Mouse (Mus musculus): ENCODE results near the gene Ripor3. TPM values are rescaled to one million over a fixed set of nuclear protein-coding genes. Genes with fewer than 3 reads are reported as not detected.
"Not testable (repeated sequence)": the region's sequence is repeated elsewhere in the genome, so short reads cannot be mapped to it uniquely, and the experiment has no call there.

Gene Ripor3
- 0.44 and 0.49 TPM in 2 replicates for polyA plus RNA-seq (2016; fragmentation: Nextera tagmentation; extraction: Ambion mirVana)

DNA sequence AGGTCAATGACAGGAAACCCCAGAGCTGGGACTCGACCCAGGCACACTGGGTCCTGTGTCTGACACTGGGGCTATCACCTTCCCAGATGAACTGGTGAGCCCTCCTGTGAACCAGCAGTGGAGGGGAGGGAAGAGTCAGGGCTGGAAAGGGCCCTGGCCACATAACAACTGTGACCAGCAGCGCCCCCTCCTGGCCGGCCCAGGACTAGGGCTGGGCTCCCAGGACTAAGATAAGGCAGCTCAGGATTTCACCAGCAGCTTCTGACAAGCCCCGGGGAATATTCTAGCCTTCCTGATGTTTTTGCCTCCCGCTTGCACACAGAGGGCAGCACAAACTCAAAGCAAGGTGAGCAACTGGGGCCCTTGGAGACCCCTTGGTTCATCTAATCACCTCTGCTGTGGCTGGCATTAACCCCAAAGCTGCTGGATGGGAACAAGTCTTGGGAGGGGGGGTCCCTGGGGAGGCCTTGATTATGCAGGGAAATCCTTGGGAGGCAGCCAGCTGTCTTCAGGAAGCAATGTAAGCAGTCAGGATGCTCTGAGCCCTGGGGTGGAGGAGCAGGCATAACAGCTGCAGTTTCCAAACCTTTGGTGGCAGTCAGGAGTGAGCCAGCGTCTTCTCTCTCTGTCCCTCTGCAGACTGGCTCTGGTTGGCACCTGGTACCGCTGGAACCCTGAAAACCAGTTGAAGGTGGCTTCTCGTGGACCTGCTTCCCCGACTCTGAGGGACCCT lies at the start of gene Ripor3:
TSS of gene Ripor3 (minus strand) at position 683 of the 733 bp plus-strand sequence.
- peak; percentile 80 for DNase-seq (ENCODE audit: low spot score)
- Histone ChIP-seq H3K4me3 (peak within 1 kb of the TSS; percentile 3; the same call in 1 of the 2 replicates), H3K4me1 (peaks cover 47% of the 10 kb centered on the region), H3K36me3 (no peaks in the 10 kb centered on the region), H3K27ac (peak within 1 kb of the TSS; percentile 56; the same call in 1 of the 2 replicates), H3K9me3 (replicated peaks) (no peaks in the 10 kb centered on the region), H3K27me3 (ENCODE audit: low read depth, poor library complexity, severe bottlenecking) (no peaks in the 10 kb centered on the region)
- WGBS, result 41% methylated on average over 9 of the region's 9 CpGs

DNA sequence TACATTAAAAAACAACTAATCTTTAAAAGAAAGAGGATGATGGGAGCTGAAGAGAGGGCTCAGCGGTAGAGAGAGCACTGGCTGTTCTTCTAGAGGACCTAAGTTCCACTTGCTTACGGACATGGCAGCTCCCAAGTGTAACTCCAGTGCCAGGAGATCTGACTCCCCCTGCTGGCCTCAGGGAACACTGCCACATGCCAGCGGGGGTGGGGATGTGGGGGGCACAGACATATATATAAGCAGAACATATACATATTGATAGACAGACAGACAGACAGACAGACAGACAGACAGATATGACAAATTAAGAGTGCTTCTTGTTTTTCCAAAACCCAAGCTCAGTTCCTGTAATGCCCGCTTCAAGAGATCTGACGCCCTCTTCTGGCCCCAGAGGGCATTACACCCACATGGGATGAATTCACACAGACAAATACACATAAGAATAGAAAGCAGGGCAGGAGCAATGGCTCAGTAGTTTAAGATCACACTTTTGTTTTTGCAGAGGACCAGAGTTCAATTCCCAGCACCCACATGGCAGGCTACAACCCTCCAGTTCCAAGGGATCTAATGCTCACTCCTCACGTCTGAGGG lies 48.9 kb upstream of the Ripor3 start:
- Histone ChIP-seq H3K36me3 (no peaks in the 10 kb centered on the region), H3K9me3 (replicated peaks) (no peaks in the 10 kb centered on the region), H3K27ac (no peak overlapping the region), H3K4me1 (peaks cover 28% of the 10 kb centered on the region), H3K4me3 (no peak overlapping the region), H3K27me3 (ENCODE audit: low read depth, poor library complexity, severe bottlenecking) (no peaks in the 10 kb centered on the region)
- DNase-seq (ENCODE audit: low spot score), result no peak
- WGBS, result 81% methylated on average over 6 of the region's 6 CpGs

DNA sequence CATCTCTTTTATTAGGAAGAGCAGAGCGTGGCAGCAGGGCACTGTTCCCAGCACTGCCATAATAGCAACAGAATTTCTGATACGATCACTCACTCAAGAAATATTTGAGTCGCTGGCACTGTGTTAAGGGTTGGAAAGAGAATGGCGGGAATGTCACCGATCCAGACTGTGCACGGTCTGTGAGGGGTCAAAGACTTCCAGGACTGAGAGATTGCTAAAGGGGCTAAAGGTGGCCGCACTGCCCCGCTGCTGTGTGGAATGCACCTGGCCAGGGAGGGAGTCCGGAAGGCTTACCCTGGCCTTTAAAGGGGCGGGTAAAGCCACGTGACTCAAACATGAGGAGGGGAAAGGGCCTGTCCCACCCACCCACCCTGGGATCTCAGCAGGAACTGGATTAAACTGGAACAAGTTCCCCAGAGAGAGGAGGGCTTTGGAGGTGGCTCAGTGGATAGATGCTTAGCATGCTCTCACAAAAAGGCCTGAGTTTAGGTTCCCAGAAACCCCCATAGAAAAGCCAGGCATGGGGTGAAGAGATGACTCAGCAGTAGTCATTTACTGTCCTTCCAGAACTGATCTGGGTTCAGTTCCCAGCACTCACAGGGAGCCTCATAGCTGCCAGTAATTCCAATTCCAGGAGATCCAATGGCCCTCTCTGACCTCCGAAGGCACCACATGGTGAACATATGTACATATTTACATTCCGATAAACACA lies 48.2 kb upstream of the Ripor3 start:
- Histone ChIP-seq H3K36me3 (no peaks in the 10 kb centered on the region), H3K9me3 (replicated peaks) (no peaks in the 10 kb centered on the region), H3K27ac (peak overlapping the region; percentile 42; the same call in 1 of the 2 replicates), H3K27me3 (ENCODE audit: low read depth, poor library complexity, severe bottlenecking) (no peaks in the 10 kb centered on the region), H3K4me3 (no peak overlapping the region), H3K4me1 (peaks cover 28% of the 10 kb centered on the region)
- 28% methylated on average over 13 of the region's 13 CpGs for WGBS
- peak; percentile 42 for DNase-seq (ENCODE audit: low spot score)

DNA sequence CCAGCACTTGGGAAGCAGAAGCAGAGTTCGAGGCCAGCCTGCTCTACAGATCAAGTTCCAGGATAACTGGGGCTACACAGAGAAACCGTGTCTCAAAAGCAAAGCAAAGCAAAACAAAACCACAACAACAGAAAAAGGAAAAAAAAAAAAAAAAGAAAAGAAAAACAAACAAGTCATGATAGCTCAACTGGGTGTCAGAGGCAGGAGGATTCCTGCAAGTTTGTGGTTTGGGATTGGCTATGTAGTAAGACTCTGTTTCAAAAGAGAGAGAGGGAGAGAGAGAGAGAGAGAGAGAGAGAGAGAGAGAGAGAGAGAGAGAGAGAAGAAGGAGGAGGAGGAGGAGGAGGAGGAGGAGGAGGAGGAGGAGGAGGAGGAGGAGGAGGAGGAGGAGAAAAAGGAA lies 47.5 kb upstream of the Ripor3 start:
- not testable (repeated sequence) for H3K36me3 ChIP-seq; H3K4me3 ChIP-seq; H3K27ac ChIP-seq; H3K9me3 ChIP-seq (replicated peaks); DNase-seq (ENCODE audit: low spot score); H3K27me3 ChIP-seq (ENCODE audit: low read depth, poor library complexity, severe bottlenecking)
- peaks cover 28% of the 10 kb centered on the region for H3K4me1 ChIP-seq
- 77% methylated on average over 2 of the region's 2 CpGs for WGBS

DNA sequence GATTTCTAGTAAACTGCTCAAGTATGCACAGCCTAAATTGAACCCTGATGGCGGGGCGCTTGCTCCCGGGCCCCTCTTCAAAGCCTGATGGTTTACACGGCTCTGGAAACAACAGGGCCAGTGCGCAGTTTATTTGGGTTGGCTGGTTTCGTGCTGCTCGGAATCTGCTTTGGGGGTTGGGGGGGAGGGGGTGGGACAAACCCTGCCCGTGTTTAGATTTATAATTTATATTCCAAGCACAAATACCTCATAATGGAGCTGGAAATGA lies 46.2 kb upstream of the Ripor3 start:
- Histone ChIP-seq H3K36me3 (no peaks in the 10 kb centered on the region), H3K27ac (peak overlapping the region; percentile 17; the same call in 1 of the 2 replicates), H3K27me3 (ENCODE audit: low read depth, poor library complexity, severe bottlenecking) (peaks cover 10% of the 10 kb centered on the region), H3K4me3 (no peak overlapping the region), H3K9me3 (replicated peaks) (no peaks in the 10 kb centered on the region), H3K4me1 (peaks cover 28% of the 10 kb centered on the region)
- no peak for DNase-seq (ENCODE audit: low spot score)
- 26% methylated on average over 8 of the region's 8 CpGs for WGBS

DNA sequence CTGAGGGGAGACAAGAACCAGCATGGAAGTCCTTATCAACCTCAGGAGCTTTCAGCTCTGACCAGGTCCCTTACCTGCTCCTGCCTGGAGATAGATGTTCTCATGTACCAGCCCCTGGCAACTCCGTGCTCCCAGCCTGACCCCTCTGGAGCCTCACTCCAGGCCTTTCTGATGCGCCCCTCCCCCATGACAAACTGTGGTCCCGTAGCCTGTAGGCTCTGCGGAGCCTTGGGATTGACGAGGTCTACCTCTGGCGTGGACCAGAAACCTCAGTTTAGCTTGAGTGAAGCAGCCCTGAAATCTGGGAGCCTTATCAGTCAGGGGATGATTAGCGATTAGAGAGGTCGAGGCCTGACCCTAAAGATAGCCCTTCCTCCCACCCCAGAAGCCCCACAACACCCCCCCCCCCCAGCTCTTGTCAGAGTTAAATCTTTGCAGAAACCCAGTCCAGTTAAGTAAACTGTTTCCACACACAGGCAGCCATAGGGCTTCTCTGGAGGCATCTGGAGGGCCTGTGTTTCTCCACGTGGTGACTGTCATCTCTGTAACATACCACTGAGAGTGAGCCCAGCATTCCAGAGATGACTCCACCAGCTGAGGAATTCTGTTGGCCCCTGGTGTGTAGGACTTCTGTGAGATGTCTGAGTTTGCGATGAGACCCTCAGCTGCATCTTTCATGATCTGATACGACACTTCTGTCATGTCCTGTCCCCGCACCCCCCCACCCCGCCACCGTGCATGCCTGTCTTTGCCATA lies 45.7 kb upstream of the Ripor3 start:
- peak; percentile 59 for DNase-seq (ENCODE audit: low spot score)
- peaks cover 28% of the 10 kb centered on the region for H3K4me1 ChIP-seq
- H3K4me3 ChIP-seq, result no peak overlapping the region
- no peaks in the 10 kb centered on the region for H3K36me3 ChIP-seq
- no peaks in the 10 kb centered on the region for H3K9me3 ChIP-seq (replicated peaks)
- 15% methylated on average over 14 of the region's 14 CpGs for WGBS
- peak overlapping the region; percentile 17 for H3K27ac ChIP-seq
- H3K27me3 ChIP-seq (ENCODE audit: low read depth, poor library complexity, severe bottlenecking), result peaks cover 15% of the 10 kb centered on the region

DNA sequence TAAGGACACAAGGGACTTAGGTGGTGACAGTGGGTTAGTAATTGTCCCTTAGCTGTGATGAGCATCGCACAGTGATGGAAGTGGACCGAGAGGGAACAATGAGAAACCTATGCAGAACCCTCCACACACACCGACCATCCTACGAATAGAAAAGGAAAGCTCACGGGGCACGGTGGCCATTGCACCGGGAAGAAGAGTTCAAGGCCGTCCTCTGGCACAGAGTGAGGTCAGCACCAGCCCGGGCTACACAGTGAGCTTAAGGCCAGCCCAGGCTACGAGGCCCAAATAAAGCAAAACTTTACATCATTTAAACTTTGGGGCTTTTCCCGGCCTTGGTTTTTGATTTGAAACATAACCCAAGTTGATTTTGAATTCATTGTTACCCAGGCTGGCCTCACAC lies 43.7 kb upstream of the Ripor3 start:
- Histone ChIP-seq H3K27me3 (ENCODE audit: low read depth, poor library complexity, severe bottlenecking) (peaks cover 34% of the 10 kb centered on the region), H3K27ac (no peak overlapping the region), H3K9me3 (replicated peaks) (no peaks in the 10 kb centered on the region), H3K4me1 (peaks cover 43% of the 10 kb centered on the region), H3K4me3 (no peak overlapping the region), H3K36me3 (no peaks in the 10 kb centered on the region)
- DNase-seq (ENCODE audit: low spot score), result no peak
- WGBS, result 92% methylated on average over 11 of the region's 11 CpGs

DNA sequence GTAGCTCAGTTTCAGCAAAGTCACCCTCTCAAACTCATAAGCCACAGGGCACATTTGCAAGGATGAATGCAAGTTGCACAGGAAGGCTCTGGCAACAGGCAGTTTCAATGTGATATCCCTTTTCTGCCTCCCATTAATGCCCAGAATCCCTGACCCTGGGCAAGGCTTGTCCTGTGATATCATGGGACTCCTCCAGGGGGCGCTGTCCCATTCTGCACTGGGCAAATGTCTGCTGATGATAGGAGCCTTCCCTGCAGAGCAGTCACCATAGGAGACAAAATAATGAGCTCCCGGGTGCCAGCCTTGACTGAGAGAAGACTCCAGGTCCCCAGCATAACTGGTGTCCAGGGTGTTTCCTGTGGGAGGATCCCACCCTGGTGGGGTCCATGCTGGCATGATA lies 42.3 kb upstream of the Ripor3 start:
- Histone ChIP-seq H3K27me3 (ENCODE audit: low read depth, poor library complexity, severe bottlenecking) (peaks cover 48% of the 10 kb centered on the region), H3K9me3 (replicated peaks) (no peaks in the 10 kb centered on the region), H3K27ac (no peak overlapping the region), H3K36me3 (no peaks in the 10 kb centered on the region), H3K4me1 (peaks cover 36% of the 10 kb centered on the region), H3K4me3 (no peak overlapping the region)
- peak; percentile 68 for DNase-seq (ENCODE audit: low spot score)
- WGBS, result 15% methylated on average over 2 of the region's 2 CpGs

DNA sequence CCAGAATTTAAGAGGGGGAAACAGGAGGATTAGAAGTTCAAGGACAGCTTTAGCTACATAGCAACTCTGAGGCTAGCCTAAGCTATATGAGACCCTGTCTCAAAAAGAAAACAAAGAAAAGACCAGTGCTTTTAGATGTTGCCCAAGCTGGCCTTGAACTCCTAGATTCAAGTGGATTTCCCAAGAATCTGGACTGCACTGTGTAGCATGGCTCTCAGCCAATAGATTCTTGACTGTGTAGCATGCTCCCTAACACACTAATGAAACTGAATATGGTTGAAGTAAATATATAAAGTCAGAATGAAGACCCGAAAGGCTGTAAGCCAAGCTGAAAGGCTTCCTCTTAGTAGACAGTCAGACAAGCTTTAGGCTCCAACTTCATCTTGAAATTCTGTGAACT lies 41.7 kb upstream of the Ripor3 start:
- H3K36me3 ChIP-seq, result no peaks in the 10 kb centered on the region
- WGBS, result 98% methylated on average over 1 of the region's 1 CpGs
- H3K4me3 ChIP-seq, result no peak overlapping the region
- peaks cover 53% of the 10 kb centered on the region for H3K27me3 ChIP-seq (ENCODE audit: low read depth, poor library complexity, severe bottlenecking)
- peaks cover 36% of the 10 kb centered on the region for H3K4me1 ChIP-seq
- H3K27ac ChIP-seq, result no peak overlapping the region
- no peaks in the 10 kb centered on the region for H3K9me3 ChIP-seq (replicated peaks)
- no peak for DNase-seq (ENCODE audit: low spot score)

DNA sequence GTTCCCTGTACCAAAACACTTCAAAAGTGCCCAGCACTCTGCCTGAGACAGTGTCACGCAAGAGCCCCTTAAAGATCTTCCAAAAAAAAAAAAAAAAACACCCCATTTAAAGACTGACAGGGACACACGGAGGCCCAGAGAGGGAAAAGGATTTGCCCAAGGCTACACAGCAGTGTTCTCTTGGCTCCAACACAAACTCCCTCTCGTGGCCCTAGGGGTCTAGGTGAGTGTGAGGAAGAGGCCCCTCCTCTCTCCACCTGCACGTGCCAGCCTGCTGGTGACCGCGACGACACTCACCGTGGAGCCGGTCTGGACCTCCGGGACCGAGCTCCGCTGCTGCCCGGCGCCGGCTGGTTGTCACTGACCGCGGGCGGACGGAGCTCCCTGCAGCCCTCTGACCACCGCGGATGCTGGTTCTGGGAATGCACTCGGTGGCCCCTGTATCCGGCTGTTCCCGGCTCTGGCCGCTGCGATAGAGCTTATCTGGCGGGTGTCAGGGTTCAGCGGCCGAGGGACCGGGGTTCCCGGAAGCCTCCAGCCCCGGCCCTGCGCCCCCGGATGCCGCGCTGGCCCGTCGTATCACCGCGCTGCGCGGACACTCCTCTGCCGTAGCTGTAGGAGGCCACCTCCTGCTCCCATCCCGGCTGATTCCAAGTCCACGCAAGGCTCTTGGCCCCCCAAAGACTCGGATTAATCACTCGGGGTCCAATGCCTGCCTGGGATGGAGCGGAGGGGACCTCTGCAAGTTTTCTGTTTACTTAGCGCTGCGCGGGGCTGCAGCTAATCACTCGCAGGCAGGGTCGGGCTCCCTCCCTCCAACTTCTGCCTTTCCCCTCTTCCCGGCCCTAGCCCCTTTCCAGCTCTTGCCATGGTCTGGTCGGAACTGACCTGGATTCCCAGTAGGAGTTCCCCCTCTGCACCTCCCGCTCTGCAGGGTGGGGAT lies 39.9 kb upstream of the Ripor3 start:
- peak overlapping the region; percentile 66 for H3K4me3 ChIP-seq
- H3K36me3 ChIP-seq, result no peaks in the 10 kb centered on the region
- no peaks in the 10 kb centered on the region for H3K9me3 ChIP-seq (replicated peaks)
- peak; percentile 73 for DNase-seq (ENCODE audit: low spot score)
- under 1% methylated on average over 56 of the region's 56 CpGs for WGBS
- peaks cover 29% of the 10 kb centered on the region for H3K4me1 ChIP-seq
- H3K27me3 ChIP-seq (ENCODE audit: low read depth, poor library complexity, severe bottlenecking), result peaks cover 54% of the 10 kb centered on the region
- H3K27ac ChIP-seq, result peak overlapping the region; percentile 76

DNA sequence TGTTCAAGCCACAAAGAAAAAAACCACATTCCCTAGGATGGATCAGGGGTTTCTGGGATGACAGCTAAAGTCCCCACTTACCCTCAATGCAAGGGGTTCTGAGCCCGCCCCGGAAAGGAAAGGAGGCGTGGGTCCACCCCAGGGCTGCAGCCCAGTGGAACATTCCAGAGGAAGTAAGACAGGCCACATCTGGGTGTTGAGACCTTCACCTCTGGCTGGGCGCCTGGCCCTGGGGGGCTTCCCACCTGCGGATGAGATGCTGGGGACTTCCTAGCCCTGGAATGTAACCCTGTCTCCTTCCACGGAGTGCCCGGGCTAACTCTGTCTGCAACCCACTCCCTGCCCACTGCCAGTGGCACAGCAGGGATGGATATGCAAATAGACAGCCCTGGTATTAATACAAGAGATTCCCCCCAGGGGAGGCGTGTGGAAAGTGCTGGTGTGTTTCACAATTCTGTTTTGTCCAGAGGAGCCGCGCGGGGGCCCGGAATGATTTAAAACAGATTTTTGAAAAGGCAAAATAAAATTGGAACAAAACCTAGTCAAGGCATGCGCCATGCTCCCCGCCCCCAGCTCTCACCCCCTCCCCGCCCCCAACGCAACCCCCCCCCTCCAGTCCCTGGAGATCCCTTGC lies 38.7 kb upstream of the Ripor3 start:
- no peak for DNase-seq (ENCODE audit: low spot score)
- Histone ChIP-seq H3K27ac (peak overlapping the region; percentile 76; the same call in 1 of the 2 replicates), H3K27me3 (ENCODE audit: low read depth, poor library complexity, severe bottlenecking) (peaks cover 54% of the 10 kb centered on the region), H3K36me3 (no peaks in the 10 kb centered on the region), H3K9me3 (replicated peaks) (no peaks in the 10 kb centered on the region), H3K4me3 (peak overlapping the region; percentile 66), H3K4me1 (peaks cover 39% of the 10 kb centered on the region)
- WGBS, result 12% methylated on average over 16 of the region's 16 CpGs

Data from limb, embryonic 10.5 days (tissue).